Mouse (Mus musculus) liver, adult 2 months (tissue): ENCODE data around the gene Ptbp1. TPM values are rescaled to one million over a fixed set of nuclear protein-coding genes. Genes with fewer than 3 reads are reported as not detected.

Experiments
- DNase-seq: peaks from one replicate; pipeline ENCODE4 v3.0.0-alpha.2; 2011; ENCODE audit warnings: low read depth, low spot score; ENCODE audit errors: extremely low read depth
- H3K27ac ChIP-seq: fragments of 200-500 bp; replicated peaks from 2 replicates; pipeline ENCODE4 v1.5.1; 2012; ENCODE audit warnings: low read depth, mild to moderate bottlenecking, control low read depth, inconsistent platforms, low read length; ENCODE audit not compliant: insufficient read depth
- H3K27me3 ChIP-seq: fragments of 200-500 bp; 2 replicates; pipeline ENCODE4 v1.6.1; 2012; ENCODE audit warnings: mild to moderate bottlenecking, moderate library complexity, low read length, inconsistent platforms; ENCODE audit not compliant: control insufficient read depth, insufficient read depth
- H3K36me3 ChIP-seq: fragments of 200-500 bp; 2 replicates; pipeline ENCODE4 v1.6.1; 2012; ENCODE audit warnings: low read length, inconsistent platforms; ENCODE audit not compliant: control insufficient read depth, insufficient read depth
- H3K4me1 ChIP-seq: fragments of 200-500 bp; 2 replicates; pipeline ENCODE4 v1.6.1; 2011; ENCODE audit warnings: low read length; ENCODE audit not compliant: control insufficient read depth, insufficient read depth
- H3K4me3 ChIP-seq: fragments of 200-500 bp; 2 replicates; pipeline ENCODE4 v1.5.1; 2011; ENCODE audit warnings: low read depth, mild to moderate bottlenecking, control low read depth, low read length, moderate library complexity; ENCODE audit not compliant: insufficient read depth
- H3K79me2 ChIP-seq: fragments of 200-500 bp; 2 replicates; pipeline ENCODE4 v1.6.1; 2012; ENCODE audit warnings: inconsistent platforms, mild to moderate bottlenecking, low read length, moderate library complexity; ENCODE audit not compliant: control insufficient read depth, insufficient read depth
- H3K9ac ChIP-seq: fragments of 200-500 bp; 2 replicates; pipeline ENCODE4 v1.6.1; 2012; ENCODE audit warnings: low read depth, mild to moderate bottlenecking, control low read depth, inconsistent platforms, low read length
- POLR2A ChIP-seq: fragments of 200-500 bp; IDR thresholded peaks from 2 replicates; pipeline ENCODE4 v1.6.1; 2011; ENCODE audit warnings: low read length, control low read depth; ENCODE audit not compliant: insufficient read depth; ENCODE audit errors: extremely low read depth
- WGBS: fragments of 180-500 bp; shearing (Covaris S2); methylation state at CpG from one replicate; pipeline ENCODE4 v1.1.7; 2018; 5-methylcytosine and 5-hydroxymethylcytosine counted together
- polyA plus RNA-seq: library from polyadenylated mRNA; depleted of rRNA; stranded (reverse); fragments of >200 nt; gene quantifications from 2 replicates; pipeline ENCODE4 v1.2.3, GENCODE M21; 2012; rRNA removed
- total RNA-seq: library from RNA; depleted of rRNA; stranded (reverse); fragments of >200 nt; gene quantifications from 2 replicates; pipeline ENCODE4 v1.2.3, GENCODE M21; 2014; rRNA removed

Ptbp1 gene
- total and polyA plus RNA-seq, 2 experiments = 43.9 to 103 TPM

DNA sequence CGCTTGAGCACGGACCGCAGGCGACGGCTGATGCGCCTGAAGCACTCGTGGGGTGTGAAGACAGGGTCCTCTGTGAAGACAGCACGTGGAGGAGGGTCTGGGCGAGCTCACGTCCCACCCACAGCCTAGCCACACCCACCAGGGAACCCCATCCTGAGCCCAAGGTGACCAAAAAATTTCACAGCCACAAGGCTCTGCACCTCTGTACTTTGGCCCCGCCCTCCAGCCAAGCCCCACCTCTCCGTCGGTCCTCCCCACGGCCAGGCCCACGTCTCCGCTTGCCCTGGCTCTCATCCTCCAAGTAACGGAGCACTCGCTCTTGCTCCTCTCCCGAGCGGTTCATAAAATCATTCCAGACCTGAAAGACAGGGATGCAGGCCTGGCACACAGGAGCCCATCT, 58.2 kb downstream of the Ptbp1 start:
- H3K36me3 ChIP-seq = no peaks in the 10 kb centered on the region
- H3K27me3 ChIP-seq = no peaks in the 10 kb centered on the region
- no peak overlapping the region for H3K27ac ChIP-seq
- no peak overlapping the region for H3K4me3 ChIP-seq
- 85% methylated on average over 20 of the region's 20 CpGs for WGBS
- DNase-seq = no peak
- peaks cover 4% of the 10 kb centered on the region for H3K4me1 ChIP-seq
- TF ChIP-seq POLR2A = no peak
- H3K9ac ChIP-seq = no peak overlapping the region
- H3K79me2 ChIP-seq = peaks cover 7% of the 10 kb centered on the region; the same call in 1 of the 2 replicates

Other genes with a start within 250 kb of the Ptbp1 start
Only the 30 nearest of the 33 such genes appear.
- gene Madcam1, start 189.9 kb upstream of the Ptbp1 start, total RNA-seq = 0.60 TPM in 1 of 2 replicates, not detected in the other
- not detected in 2 replicates for gene Madcam1, start 189.9 kb upstream of the Ptbp1 start, polyA plus RNA-seq
- gene Tpgs1, start 185.1 kb upstream of the Ptbp1 start, total RNA-seq = 18.2 and 24.4 TPM in 2 replicates
- 48.5 and 58.9 TPM in 2 replicates for gene Tpgs1, start 185.1 kb upstream of the Ptbp1 start, polyA plus RNA-seq
- gene Cdc34, start 172.2 kb upstream of the Ptbp1 start, total RNA-seq = 82.1 and 91.1 TPM in 2 replicates
- 215 and 222 TPM in 2 replicates for gene Cdc34, start 172.2 kb upstream of the Ptbp1 start, polyA plus RNA-seq
- 0.09 and 0.34 TPM in 2 replicates for gene Gzmm, start 165.4 kb upstream of the Ptbp1 start, total RNA-seq
- gene Gzmm, start 165.4 kb upstream of the Ptbp1 start, polyA plus RNA-seq = 0.09 and 0.37 TPM in 2 replicates
- 652 and 839 TPM in 2 replicates for gene Bsg, start 149.9 kb upstream of the Ptbp1 start, total RNA-seq
- 523 and 643 TPM in 2 replicates for gene Bsg, start 149.9 kb upstream of the Ptbp1 start, polyA plus RNA-seq
- gene Hcn2, start 137.8 kb upstream of the Ptbp1 start, total RNA-seq = 0.09 and 0.13 TPM in 2 replicates
- gene Hcn2, start 137.8 kb upstream of the Ptbp1 start, polyA plus RNA-seq = 0.45 and 0.67 TPM in 2 replicates
- gene Polrmt, start 107.8 kb upstream of the Ptbp1 start, total RNA-seq = 7.7 and 12.8 TPM in 2 replicates
- gene Polrmt, start 107.8 kb upstream of the Ptbp1 start, polyA plus RNA-seq = 32.7 and 42.4 TPM in 2 replicates
- gene Fgf22, start 99.4 kb upstream of the Ptbp1 start, total RNA-seq = not detected in 2 replicates
- not detected in 2 replicates for gene Fgf22, start 99.4 kb upstream of the Ptbp1 start, polyA plus RNA-seq
- 7.6 and 11.7 TPM in 2 replicates for gene Rnf126, start 87.5 kb upstream of the Ptbp1 start, total RNA-seq
- 65.1 and 70.6 TPM in 2 replicates for gene Rnf126, start 87.5 kb upstream of the Ptbp1 start, polyA plus RNA-seq
- 0.09 and 0.27 TPM in 2 replicates for gene Fstl3, start 77.2 kb upstream of the Ptbp1 start, total RNA-seq
- gene Fstl3, start 77.2 kb upstream of the Ptbp1 start, polyA plus RNA-seq = 0.18 and 0.60 TPM in 2 replicates
- not detected in 2 replicates for gene Prss57, start 63.5 kb upstream of the Ptbp1 start, total RNA-seq
- not detected in 2 replicates for gene Prss57, start 63.5 kb upstream of the Ptbp1 start, polyA plus RNA-seq
- 0.81 and 0.92 TPM in 2 replicates for gene Palm, start 60.9 kb upstream of the Ptbp1 start, total RNA-seq
- 1.9 and 3.0 TPM in 2 replicates for gene Palm, start 60.9 kb upstream of the Ptbp1 start, polyA plus RNA-seq
- 0.18 and 0.40 TPM in 2 replicates for gene Misp, start 33.4 kb upstream of the Ptbp1 start, total RNA-seq
- 0.16 and 0.51 TPM in 2 replicates for gene Misp, start 33.4 kb upstream of the Ptbp1 start, polyA plus RNA-seq
- 0.40 TPM in 1 of 2 replicates, not detected in the other for gene Prtn3, start 20.0 kb downstream of the Ptbp1 start, total RNA-seq
- gene Prtn3, start 20.0 kb downstream of the Ptbp1 start, polyA plus RNA-seq = 0.20 and 1.1 TPM in 2 replicates
- under 0.01 TPM in 1 of 2 replicates, not detected in the other for gene Plppr3, start 20.2 kb downstream of the Ptbp1 start, total RNA-seq
- 0.38 and 0.47 TPM in 2 replicates for gene Plppr3, start 20.2 kb downstream of the Ptbp1 start, polyA plus RNA-seq
- 0.20 TPM in 1 of 2 replicates, not detected in the other for gene Elane, start 31.8 kb downstream of the Ptbp1 start, total RNA-seq
- gene Elane, start 31.8 kb downstream of the Ptbp1 start, polyA plus RNA-seq = 0.12 and 0.15 TPM in 2 replicates
- gene Cfd, start 36.4 kb downstream of the Ptbp1 start, total RNA-seq = 5.7 and 11.3 TPM in 2 replicates
- 0.37 and 0.98 TPM in 2 replicates for gene Cfd, start 36.4 kb downstream of the Ptbp1 start, polyA plus RNA-seq
- 5.9 and 8.2 TPM in 2 replicates for gene Med16, start 54.5 kb downstream of the Ptbp1 start, total RNA-seq
- gene Med16, start 54.5 kb downstream of the Ptbp1 start, polyA plus RNA-seq = 29.9 and 30.6 TPM in 2 replicates
- not detected in 2 replicates for gene Gm26602, start 56.4 kb downstream of the Ptbp1 start, total RNA-seq
- not detected in 2 replicates for gene Gm26602, start 56.4 kb downstream of the Ptbp1 start, polyA plus RNA-seq
- 0.18 and 0.60 TPM in 2 replicates for gene Kiss1r, start 62.5 kb downstream of the Ptbp1 start, total RNA-seq
- 1.5 and 1.9 TPM in 2 replicates for gene Kiss1r, start 62.5 kb downstream of the Ptbp1 start, polyA plus RNA-seq
- 12.4 and 15.5 TPM in 2 replicates for gene R3hdm4, start 66.8 kb downstream of the Ptbp1 start, total RNA-seq
- 78.8 and 80.0 TPM in 2 replicates for gene R3hdm4, start 66.8 kb downstream of the Ptbp1 start, polyA plus RNA-seq
- 0.37 and 0.74 TPM in 2 replicates for gene Arid3a, start 72.6 kb downstream of the Ptbp1 start, total RNA-seq
- gene Arid3a, start 72.6 kb downstream of the Ptbp1 start, polyA plus RNA-seq = 0.69 and 1.7 TPM in 2 replicates
- gene Wdr18, start 105.7 kb downstream of the Ptbp1 start, total RNA-seq = 24.8 TPM in 2 replicates
- 59.8 and 63.3 TPM in 2 replicates for gene Wdr18, start 105.7 kb downstream of the Ptbp1 start, polyA plus RNA-seq
- 0.18 TPM in 1 of 2 replicates, not detected in the other for gene Grin3b, start 116.3 kb downstream of the Ptbp1 start, total RNA-seq
- gene Grin3b, start 116.3 kb downstream of the Ptbp1 start, polyA plus RNA-seq = 0.45 TPM in 2 replicates
- gene Tmem259, start 129.9 kb downstream of the Ptbp1 start, total RNA-seq = 35.7 and 51.7 TPM in 2 replicates
- 223 and 259 TPM in 2 replicates for gene Tmem259, start 129.9 kb downstream of the Ptbp1 start, polyA plus RNA-seq
- 5.2 and 6.4 TPM in 2 replicates for gene Cnn2, start 134.2 kb downstream of the Ptbp1 start, total RNA-seq
- 6.9 and 9.8 TPM in 2 replicates for gene Cnn2, start 134.2 kb downstream of the Ptbp1 start, polyA plus RNA-seq
- gene Abca7, start 142.1 kb downstream of the Ptbp1 start, total RNA-seq = 1.4 and 1.9 TPM in 2 replicates
- 3.2 and 3.4 TPM in 2 replicates for gene Abca7, start 142.1 kb downstream of the Ptbp1 start, polyA plus RNA-seq
- gene Arhgap45, start 162.2 kb downstream of the Ptbp1 start, total RNA-seq = 4.5 and 4.6 TPM in 2 replicates
- gene Arhgap45, start 162.2 kb downstream of the Ptbp1 start, polyA plus RNA-seq = 7.7 and 10.9 TPM in 2 replicates
- gene Polr2e, start 185.4 kb downstream of the Ptbp1 start, total RNA-seq = 26.4 and 39.1 TPM in 2 replicates
- 71.1 and 74.6 TPM in 2 replicates for gene Polr2e, start 185.4 kb downstream of the Ptbp1 start, polyA plus RNA-seq
- 712 and 752 TPM in 2 replicates for gene Gpx4, start 192.7 kb downstream of the Ptbp1 start, total RNA-seq
- gene Gpx4, start 192.7 kb downstream of the Ptbp1 start, polyA plus RNA-seq = 535 and 559 TPM in 2 replicates